Mouse (Mus musculus): ENCODE measurements at regions not wholly inside any gene's neighbourhood (a gene's known extent, or its start where the extent isn't known, plus 50 kb on each side); places are given as distances from the start of the nearest gene placed in this dataset.

DNA sequence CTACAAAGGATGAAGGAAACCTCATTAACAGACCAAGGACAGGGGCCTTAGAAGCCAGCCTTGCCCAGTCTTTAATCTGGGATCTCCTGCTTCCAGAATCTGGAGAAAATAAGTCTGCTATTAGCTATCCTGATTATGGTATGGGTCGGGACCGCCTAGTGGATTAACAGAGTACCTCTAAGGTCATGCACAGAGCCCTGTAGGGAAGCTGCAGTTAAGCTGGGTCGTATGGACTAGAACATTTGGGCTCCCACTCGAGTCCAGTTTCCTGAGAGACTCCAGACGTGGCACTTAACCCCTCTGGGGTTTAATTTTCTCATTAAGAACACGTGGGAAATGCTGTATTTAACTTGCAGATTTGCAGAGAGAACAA is 191.5 kb upstream of the Map3k1 start:
- WGBS, result 48% methylated on average over 6 of the region's 6 CpGs
- Histone ChIP-seq H3K27me3 (no peaks in the 10 kb centered on the region), H3K4me3 (no peak overlapping the region), H3K9me3 (no peaks in the 10 kb centered on the region), H3K36me3 (no peaks in the 10 kb centered on the region), H3K9ac (no peak overlapping the region), H3K4me1 (peaks cover 19% of the 10 kb centered on the region), H3K4me2 (no peak overlapping the region), H3K27ac (no peak overlapping the region)
- no peak for ATAC-seq (ENCODE audit: insufficient number of reproducible peaks, low FRiP score, low TSS enrichment, low read depth)

- H3K4me1 ChIP-seq, result peaks cover 19% of the 10 kb centered on the region
- no peak overlapping the region for H3K9ac ChIP-seq
- no peaks in the 10 kb centered on the region for H3K9me3 ChIP-seq
- H3K4me2 ChIP-seq, result no peak overlapping the region
- 34% methylated on average over 5 of the region's 5 CpGs for WGBS
- no peak overlapping the region for H3K27ac ChIP-seq
- H3K27me3 ChIP-seq, result no peaks in the 10 kb centered on the region
- H3K36me3 ChIP-seq, result no peaks in the 10 kb centered on the region
- ATAC-seq (ENCODE audit: insufficient number of reproducible peaks, low FRiP score, low TSS enrichment, low read depth), result no peak
- no peak overlapping the region for H3K4me3 ChIP-seq
Observed at GRCm38 (mm10) chr13:112000696-112001095, 191.9 kb upstream of the Map3k1 start.

DNA sequence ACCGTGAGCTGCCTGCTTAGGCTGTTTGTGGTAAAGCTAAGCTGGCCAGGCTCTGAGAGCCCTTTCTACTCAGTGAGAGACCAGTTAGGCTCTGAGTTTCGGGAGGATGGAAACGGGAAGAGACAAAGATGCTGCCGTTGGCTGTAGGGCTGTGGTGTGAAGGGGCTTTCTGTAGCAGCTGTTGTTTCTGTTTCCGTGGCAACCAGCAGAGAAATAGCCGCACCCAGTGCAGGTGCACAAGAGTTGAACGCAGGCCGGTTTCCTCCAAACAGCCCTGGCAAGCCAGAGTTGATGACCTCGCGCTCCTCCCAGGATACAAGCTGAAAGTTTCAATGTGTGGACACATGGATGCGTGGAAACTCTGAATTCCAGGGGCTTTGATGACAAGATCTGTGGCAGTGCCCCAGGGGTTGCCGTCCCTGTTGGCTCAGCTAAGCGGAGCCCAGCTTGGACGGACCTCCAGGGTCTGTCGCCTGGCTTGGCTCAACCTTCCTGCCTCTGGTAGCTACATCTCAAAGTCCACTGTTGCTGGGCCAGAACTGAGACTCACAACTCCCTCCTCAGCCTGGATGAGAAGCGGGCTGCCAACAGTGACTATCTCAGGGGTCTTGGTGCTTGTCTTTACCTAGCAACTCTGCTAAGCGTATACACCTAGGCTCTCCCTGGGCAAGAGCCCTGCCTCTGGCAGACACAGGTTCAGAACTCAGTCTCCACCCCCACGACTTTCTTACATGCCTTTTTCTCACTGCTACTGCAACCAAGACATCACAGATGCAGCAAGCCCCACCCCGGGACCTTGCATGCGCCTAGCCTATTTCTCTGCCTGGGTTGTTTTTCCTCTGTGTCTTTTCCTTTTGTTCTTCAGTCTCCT is 192.6 kb upstream of the Map3k1 start:
- peak overlapping the region; percentile 7; the same call in 1 of the 2 replicates for H3K27ac ChIP-seq
- no peaks in the 10 kb centered on the region for H3K27me3 ChIP-seq
- no peak for ATAC-seq (ENCODE audit: insufficient number of reproducible peaks, low FRiP score, low TSS enrichment, low read depth)
- H3K4me2 ChIP-seq, result no peak overlapping the region
- H3K36me3 ChIP-seq, result no peaks in the 10 kb centered on the region
- H3K4me3 ChIP-seq, result no peak overlapping the region
- H3K4me1 ChIP-seq, result peaks cover 19% of the 10 kb centered on the region
- H3K9ac ChIP-seq, result no peak overlapping the region
- 51% methylated on average over 20 of the region's 20 CpGs for WGBS
- H3K9me3 ChIP-seq, result no peaks in the 10 kb centered on the region

DNA sequence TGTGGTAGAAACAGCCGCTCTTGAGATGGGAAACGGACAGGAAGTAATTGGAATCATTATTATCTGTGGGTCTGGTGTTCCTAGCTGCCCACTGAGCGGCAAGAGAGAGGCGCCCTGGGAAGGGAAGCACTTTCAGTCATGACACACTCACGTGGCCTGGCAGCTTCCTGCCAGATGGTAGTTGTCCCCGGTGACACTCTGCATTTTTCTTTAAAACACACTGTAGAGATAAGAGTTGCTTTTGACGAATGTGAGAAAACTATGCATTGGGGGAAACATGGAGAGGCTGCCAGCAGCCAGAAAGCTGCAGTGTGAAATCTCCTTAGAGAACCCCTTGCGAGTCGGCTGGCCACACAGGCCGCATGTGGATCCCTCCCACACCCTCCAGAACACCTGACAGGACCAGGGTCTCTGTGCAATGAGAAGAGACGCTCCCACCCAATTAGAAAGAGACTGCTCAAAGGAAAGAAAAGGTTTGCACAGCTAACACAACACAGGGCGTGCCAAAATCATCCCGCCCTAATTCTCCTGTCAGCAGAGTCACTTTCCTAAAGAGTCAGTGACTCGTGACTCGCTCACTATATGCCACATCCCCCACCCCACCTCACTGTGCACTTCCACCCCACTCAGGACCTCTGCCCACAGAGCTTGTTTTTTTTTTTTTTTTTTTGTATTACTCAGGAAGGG is 194.0 kb upstream of the Map3k1 start:
- Histone ChIP-seq H3K27me3 (no peaks in the 10 kb centered on the region), H3K4me3 (no peak overlapping the region), H3K36me3 (no peaks in the 10 kb centered on the region), H3K9me3 (no peaks in the 10 kb centered on the region), H3K4me1 (peaks cover 19% of the 10 kb centered on the region), H3K4me2 (no peak overlapping the region), H3K27ac (no peak overlapping the region), H3K9ac (no peak overlapping the region)
- no peak for ATAC-seq (ENCODE audit: insufficient number of reproducible peaks, low FRiP score, low TSS enrichment, low read depth)
- WGBS, result 52% methylated on average over 15 of the region's 15 CpGs

GRCm38 (mm10) chr13:112003445-112003844 is 194.7 kb upstream of the Map3k1 start:
- Histone ChIP-seq H3K27me3 (no peaks in the 10 kb centered on the region), H3K36me3 (no peaks in the 10 kb centered on the region), H3K4me2 (no peak overlapping the region), H3K9ac (no peak overlapping the region), H3K4me3 (no peak overlapping the region), H3K4me1 (peaks cover 19% of the 10 kb centered on the region), H3K27ac (no peak overlapping the region), H3K9me3 (no peaks in the 10 kb centered on the region)
- ATAC-seq (ENCODE audit: insufficient number of reproducible peaks, low FRiP score, low TSS enrichment, low read depth), result no peak
- WGBS, result 72% methylated on average over 7 of the region's 7 CpGs

DNA sequence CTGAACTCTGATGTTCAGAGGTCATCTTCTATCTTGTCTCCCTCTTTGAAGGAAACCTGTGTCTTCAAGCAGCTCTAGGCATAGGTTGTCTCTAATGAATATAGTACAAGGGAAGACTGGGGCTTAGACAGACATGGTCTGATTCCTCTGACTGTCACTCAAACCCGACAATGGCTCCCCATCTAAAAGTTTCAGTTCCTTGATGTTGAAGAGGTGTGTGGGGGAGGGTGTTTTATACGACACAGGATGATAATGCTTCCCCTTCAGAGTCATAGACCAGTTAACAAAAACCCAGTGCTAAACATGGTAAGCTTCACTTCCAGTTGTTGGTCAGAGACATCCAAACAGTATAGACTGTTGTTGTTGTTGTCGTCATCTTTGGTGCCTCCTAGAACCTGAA is 195.3 kb upstream of the Map3k1 start:
- no peak overlapping the region for H3K4me2 ChIP-seq
- H3K9me3 ChIP-seq, result no peaks in the 10 kb centered on the region
- no peak overlapping the region for H3K9ac ChIP-seq
- WGBS, result 91% methylated on average over 3 of the region's 3 CpGs
- ATAC-seq (ENCODE audit: insufficient number of reproducible peaks, low FRiP score, low TSS enrichment, low read depth), result no peak
- no peak overlapping the region for H3K4me3 ChIP-seq
- peaks cover 19% of the 10 kb centered on the region for H3K4me1 ChIP-seq
- H3K36me3 ChIP-seq, result no peaks in the 10 kb centered on the region
- H3K27ac ChIP-seq, result no peak overlapping the region
- H3K27me3 ChIP-seq, result no peaks in the 10 kb centered on the region

DNA sequence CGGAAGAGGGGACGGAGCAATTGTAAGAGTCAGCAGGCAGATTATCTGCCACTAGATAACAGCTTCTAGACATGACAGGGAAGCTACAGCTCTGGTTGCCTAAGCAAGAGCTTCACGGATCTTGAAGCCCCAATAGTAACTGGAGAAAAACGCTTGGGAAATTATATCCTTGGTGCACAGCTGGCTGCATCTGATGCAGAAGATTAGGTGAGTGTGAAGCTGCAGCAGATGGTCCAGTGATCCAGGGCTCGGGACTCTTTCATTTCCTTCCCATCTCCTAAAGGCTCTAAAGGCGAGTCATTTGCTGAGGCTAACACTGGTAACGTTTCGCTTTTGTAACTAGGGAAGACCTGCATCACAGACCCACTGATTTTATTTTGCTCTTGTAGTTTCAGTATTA is 196.6 kb upstream of the Map3k1 start:
- ATAC-seq (ENCODE audit: insufficient number of reproducible peaks, low FRiP score, low TSS enrichment, low read depth), result no peak
- no peak overlapping the region for H3K27ac ChIP-seq
- WGBS, result 78% methylated on average over 8 of the region's 8 CpGs

GRCm38 (mm10) chr13:112008806-112009205 is 200.0 kb upstream of the Map3k1 start:
- H3K9me3 ChIP-seq, result no peaks in the 10 kb centered on the region
- no peak overlapping the region for H3K27ac ChIP-seq
- H3K9ac ChIP-seq, result no peak overlapping the region
- WGBS, result 87% methylated on average over 5 of the region's 5 CpGs
- no peaks in the 10 kb centered on the region for H3K36me3 ChIP-seq
- H3K4me1 ChIP-seq, result no peaks in the 10 kb centered on the region
- no peak overlapping the region for H3K4me2 ChIP-seq
- H3K4me3 ChIP-seq, result no peak overlapping the region
- no peak for ATAC-seq (ENCODE audit: insufficient number of reproducible peaks, low FRiP score, low TSS enrichment, low read depth)
- H3K27me3 ChIP-seq, result no peaks in the 10 kb centered on the region

More for the DNA sequence above, 196.6 kb upstream of the Map3k1 start:
- Histone ChIP-seq H3K27me3 (no peaks in the 10 kb centered on the region), H3K9ac (no peak overlapping the region), H3K4me2 (no peak overlapping the region), H3K4me3 (no peak overlapping the region), H3K36me3 (no peaks in the 10 kb centered on the region), H3K4me1 (peaks cover 19% of the 10 kb centered on the region), H3K9me3 (no peaks in the 10 kb centered on the region)

- H3K27ac ChIP-seq, result no peak overlapping the region
- H3K4me1 ChIP-seq, result no peaks in the 10 kb centered on the region
- ATAC-seq (ENCODE audit: insufficient number of reproducible peaks, low FRiP score, low TSS enrichment, low read depth), result no peak
- no peak overlapping the region for H3K4me2 ChIP-seq
- H3K27me3 ChIP-seq, result no peaks in the 10 kb centered on the region
- WGBS, result 77% methylated on average over 3 of the region's 3 CpGs
- H3K36me3 ChIP-seq, result no peaks in the 10 kb centered on the region
- H3K9me3 ChIP-seq, result no peaks in the 10 kb centered on the region
- no peak overlapping the region for H3K4me3 ChIP-seq
- no peak overlapping the region for H3K9ac ChIP-seq
Observed at GRCm38 (mm10) chr13:112009288-112009687, 200.5 kb upstream of the Map3k1 start.

GRCm38 (mm10) chr13:112010464-112010863 is 201.7 kb upstream of the Map3k1 start:
- Histone ChIP-seq H3K27me3 (no peaks in the 10 kb centered on the region), H3K9ac (no peak overlapping the region), H3K36me3 (no peaks in the 10 kb centered on the region), H3K27ac (no peak overlapping the region), H3K9me3 (no peaks in the 10 kb centered on the region), H3K4me1 (no peaks in the 10 kb centered on the region), H3K4me2 (no peak overlapping the region), H3K4me3 (no peak overlapping the region)
- no peak for ATAC-seq (ENCODE audit: insufficient number of reproducible peaks, low FRiP score, low TSS enrichment, low read depth)
- 85% methylated on average over 8 of the region's 8 CpGs for whole genome bisulfite sequencing

DNA sequence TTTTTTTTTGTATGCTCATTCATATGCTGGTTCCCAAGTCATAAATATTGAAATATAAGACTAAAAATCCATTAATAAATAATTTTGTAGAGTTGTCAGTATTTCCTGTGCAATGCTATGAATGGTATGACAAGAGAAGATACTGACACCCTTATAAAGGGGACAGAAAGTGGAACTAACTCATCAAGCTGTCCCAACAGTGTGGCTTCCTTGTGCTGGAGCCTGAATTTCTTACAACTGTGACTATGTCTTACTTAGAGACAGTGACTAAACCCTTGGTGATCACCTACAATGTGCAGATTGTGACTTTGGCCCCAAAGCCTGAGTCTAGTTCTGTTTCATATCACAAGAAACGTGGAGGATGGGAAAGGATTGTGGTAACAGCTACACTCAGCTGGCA is 203.8 kb upstream of the Map3k1 start:
- Histone ChIP-seq H3K4me2 (no peak overlapping the region), H3K9me3 (no peaks in the 10 kb centered on the region), H3K9ac (no peak overlapping the region), H3K27ac (no peak overlapping the region), H3K4me3 (no peak overlapping the region), H3K27me3 (no peaks in the 10 kb centered on the region), H3K36me3 (no peaks in the 10 kb centered on the region), H3K4me1 (no peaks in the 10 kb centered on the region)
- 75% methylated on average over 1 of the region's 1 CpGs for WGBS
- ATAC-seq (ENCODE audit: insufficient number of reproducible peaks, low FRiP score, low TSS enrichment, low read depth), result no peak

- Histone ChIP-seq H3K27ac (no peak overlapping the region), H3K4me2 (no peak overlapping the region), H3K36me3 (no peaks in the 10 kb centered on the region), H3K9ac (no peak overlapping the region), H3K9me3 (no peaks in the 10 kb centered on the region), H3K4me3 (no peak overlapping the region), H3K27me3 (no peaks in the 10 kb centered on the region), H3K4me1 (0 out of 2 replicates have a peak, but pooled peaks cover 2% of the 10 kb centered on the region)
- 90% methylated on average over 3 of the region's 3 CpGs for WGBS
- ATAC-seq (ENCODE audit: insufficient number of reproducible peaks, low FRiP score, low TSS enrichment, low read depth), result no peak
Observed at GRCm38 (mm10) chr13:112015083-112015482, 206.3 kb upstream of the Map3k1 start.
